Mouse (Mus musculus) limb, embryonic 13.5 days (tissue): Measurements from ENCODE around the gene Stx1b. TPM values are rescaled to one million over a fixed set of nuclear protein-coding genes. Genes with fewer than 3 reads are reported as not detected.
A peak's percentile ranks its signal among the peaks of the same experiment; 100 is the strongest.

Experiments
- ATAC-seq: fragments of 200-750 bp; cut with Nextera tagmentation; 2 replicates; pipeline ENCODE4 v1.8.0; 2017; ENCODE audit warnings: low read depth, moderate number of reproducible peaks, moderate TSS enrichment; ENCODE audit not compliant: low FRiP score
- H3K27ac ChIP-seq: fragments of 300-500 bp; sonication (generic); 2 replicates; pipeline ENCODE4 v1.5.1; 2015; ENCODE audit warnings: inconsistent platforms, mild to moderate bottlenecking, moderate library complexity
- H3K27me3 ChIP-seq: fragments of 300-500 bp; sonication (generic); 2 replicates; pipeline ENCODE4 v1.6.1; 2015; ENCODE audit warnings: mild to moderate bottlenecking, inconsistent platforms
- H3K36me3 ChIP-seq: fragments of 300-500 bp; sonication (generic); 2 replicates; pipeline ENCODE4 v1.6.1; 2015; ENCODE audit warnings: inconsistent platforms, mild to moderate bottlenecking, moderate library complexity
- H3K4me1 ChIP-seq: fragments of 300-500 bp; sonication (generic); 2 replicates; pipeline ENCODE4 v1.6.1; 2015; ENCODE audit warnings: inconsistent platforms
- H3K4me2 ChIP-seq: fragments of 300-500 bp; sonication (generic); replicated peaks from 2 replicates; pipeline ENCODE4 v1.6.1; 2015; ENCODE audit warnings: inconsistent platforms, mild to moderate bottlenecking, moderate library complexity
- H3K4me3 ChIP-seq: fragments of 300-500 bp; sonication (generic); 2 replicates; pipeline ENCODE4 v1.5.1; 2015; ENCODE audit warnings: moderate library complexity, mild to moderate bottlenecking, inconsistent platforms
- H3K9ac ChIP-seq: fragments of 300-500 bp; sonication (generic); 2 replicates; pipeline ENCODE4 v1.6.1; 2015; ENCODE audit warnings: mild to moderate bottlenecking, inconsistent platforms
- H3K9me3 ChIP-seq: fragments of 300-500 bp; sonication (generic); 2 replicates; pipeline ENCODE4 v1.6.1; 2016; ENCODE audit warnings: inconsistent platforms
- WGBS: fragments of 180-500 bp; shearing (Covaris S2); methylation state at CpG from one replicate; pipeline ENCODE4 v1.1.7; 2015; 5-methylcytosine and 5-hydroxymethylcytosine counted together
- polyA plus RNA-seq: library from polyadenylated mRNA; unstranded; fragments of >200 nt; fragmentation: Nextera tagmentation; extraction: Ambion mirVana; gene quantifications from 2 replicates; pipeline ENCODE4 v1.2.1, GENCODE M21; 2015

The Stx1b gene
- polyA plus RNA-seq, 1 experiment from 2014 or later, result 7.7 TPM

- no peak overlapping the region for H3K4me2 ChIP-seq
- H3K4me3 ChIP-seq, result no peak overlapping the region
- H3K36me3 ChIP-seq, result peaks cover 58% of the 10 kb centered on the region
- no peaks in the 10 kb centered on the region for H3K9me3 ChIP-seq
- no peak for ATAC-seq
- H3K27ac ChIP-seq, result no peak overlapping the region
- WGBS, result 89% methylated on average over 15 of the region's 15 CpGs
- H3K9ac ChIP-seq, result no peak overlapping the region
- H3K4me1 ChIP-seq, result 0 out of 2 replicates have a peak, but pooled peaks cover 6% of the 10 kb centered on the region
- H3K27me3 ChIP-seq, result no peaks in the 10 kb centered on the region
Measured at GRCm38 (mm10) chr7:127815116-127815665, 9.2 kb downstream of the Stx1b start.

DNA sequence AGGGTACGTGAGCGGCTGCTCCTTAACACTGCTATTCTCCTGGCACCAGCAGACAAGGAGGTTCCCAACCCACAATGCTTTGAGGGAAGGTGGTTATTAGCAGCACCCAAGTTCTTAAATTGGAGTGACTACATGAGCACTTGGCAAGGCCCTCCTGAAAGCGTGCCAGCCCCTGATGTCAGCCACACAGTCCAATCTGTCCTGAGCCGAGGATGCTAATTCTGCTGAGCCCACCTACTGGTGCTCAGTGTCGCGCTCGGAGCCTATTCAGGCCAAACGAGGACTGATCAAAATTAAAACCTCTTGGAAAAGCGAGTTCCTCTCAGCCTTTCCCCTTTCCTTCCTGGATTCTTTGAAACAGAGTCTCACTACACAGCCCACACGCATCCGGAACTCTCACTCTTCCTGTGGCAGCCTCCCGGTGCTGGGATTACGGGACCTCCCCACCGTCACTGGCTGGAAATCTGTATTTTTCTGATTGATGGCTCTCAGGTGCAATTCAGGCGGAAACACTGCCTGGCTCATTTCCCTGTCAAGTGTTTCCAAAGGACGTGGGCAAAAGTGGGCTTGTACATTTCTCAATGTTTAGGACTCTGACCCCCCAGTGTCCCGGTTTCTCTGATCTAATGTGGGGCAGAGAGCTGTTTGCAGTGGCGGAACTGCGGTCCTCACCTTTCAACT is 10.0 kb downstream of the Stx1b start:
- WGBS, result 80% methylated on average over 19 of the region's 19 CpGs
- H3K9me3 ChIP-seq, result no peaks in the 10 kb centered on the region
- H3K9ac ChIP-seq, result no peak overlapping the region
- H3K36me3 ChIP-seq, result peaks cover 66% of the 10 kb centered on the region
- no peak overlapping the region for H3K4me2 ChIP-seq
- no peak for ATAC-seq
- 0 out of 2 replicates have a peak, but pooled peaks cover 6% of the 10 kb centered on the region for H3K4me1 ChIP-seq
- no peaks in the 10 kb centered on the region for H3K27me3 ChIP-seq
- H3K4me3 ChIP-seq, result no peak overlapping the region
- no peak overlapping the region for H3K27ac ChIP-seq

DNA sequence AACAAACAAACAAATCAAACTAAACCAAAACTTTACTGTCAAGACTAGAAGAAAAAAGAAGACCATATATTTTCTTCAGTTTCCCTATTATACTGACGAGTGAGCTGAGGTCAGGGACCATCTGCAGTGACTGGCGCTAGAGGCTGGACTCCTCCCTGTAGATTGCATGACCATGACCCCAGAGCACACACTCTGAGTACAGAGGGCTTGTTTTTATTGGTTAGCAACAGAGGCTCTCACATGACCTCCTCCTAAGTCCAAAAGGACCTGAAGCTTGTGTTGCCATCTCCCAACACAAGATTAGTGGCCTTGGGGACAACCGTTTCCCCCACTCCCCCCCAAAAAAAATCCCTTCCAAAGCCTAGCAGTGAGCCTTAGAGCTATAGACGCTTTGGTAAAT is 10.5 kb downstream of the Stx1b start:
- no peaks in the 10 kb centered on the region for H3K27me3 ChIP-seq
- no peak overlapping the region for H3K27ac ChIP-seq
- no peak overlapping the region for H3K4me3 ChIP-seq
- 0 out of 2 replicates have a peak, but pooled peaks cover 6% of the 10 kb centered on the region for H3K4me1 ChIP-seq
- peaks cover 72% of the 10 kb centered on the region for H3K36me3 ChIP-seq
- 84% methylated on average over 4 of the region's 4 CpGs for WGBS
- no peaks in the 10 kb centered on the region for H3K9me3 ChIP-seq
- no peak overlapping the region for H3K4me2 ChIP-seq
- no peak overlapping the region for H3K9ac ChIP-seq
- no peak for ATAC-seq

GRCm38 (mm10) chr7:127812292-127812691 is 12.1 kb downstream of the Stx1b start:
- Histone ChIP-seq H3K9ac (no peak overlapping the region), H3K4me1 (0 out of 2 replicates have a peak, but pooled peaks cover 6% of the 10 kb centered on the region), H3K4me3 (no peak overlapping the region), H3K27ac (no peak overlapping the region), H3K4me2 (no peak overlapping the region), H3K27me3 (no peaks in the 10 kb centered on the region), H3K9me3 (no peaks in the 10 kb centered on the region), H3K36me3 (peaks cover 79% of the 10 kb centered on the region)
- 86% methylated on average over 3 of the region's 3 CpGs for WGBS
- ATAC-seq, result no peak

DNA sequence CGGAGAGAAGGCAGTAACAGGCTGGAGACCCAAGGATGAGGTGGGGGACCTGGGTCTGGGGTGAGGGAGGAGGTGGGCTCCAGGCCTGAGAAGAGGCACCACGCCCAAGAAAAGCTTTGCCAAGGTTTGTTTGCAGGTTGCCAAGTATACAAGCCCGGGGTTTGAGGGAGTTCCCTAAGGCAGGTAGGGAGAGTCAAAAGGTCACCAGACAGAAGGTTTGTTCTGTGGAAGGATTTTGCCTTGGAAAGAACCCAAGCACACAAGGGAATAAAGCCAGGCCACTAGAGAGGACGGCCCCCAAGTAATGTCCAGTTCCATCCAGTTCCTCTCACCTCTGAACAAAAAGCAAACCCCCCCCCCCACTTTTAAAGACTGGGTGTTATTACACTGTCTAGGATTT is 13.1 kb downstream of the Stx1b start:
- 82% methylated on average over 4 of the region's 4 CpGs for WGBS
- no peaks in the 10 kb centered on the region for H3K27me3 ChIP-seq
- no peak overlapping the region for H3K27ac ChIP-seq
- ATAC-seq, result no peak
- H3K36me3 ChIP-seq, result peaks cover 86% of the 10 kb centered on the region
- H3K9me3 ChIP-seq, result no peaks in the 10 kb centered on the region
- H3K4me1 ChIP-seq, result 0 out of 2 replicates have a peak, but pooled peaks cover 5% of the 10 kb centered on the region
- no peak overlapping the region for H3K9ac ChIP-seq
- H3K4me2 ChIP-seq, result no peak overlapping the region
- no peak overlapping the region for H3K4me3 ChIP-seq

DNA sequence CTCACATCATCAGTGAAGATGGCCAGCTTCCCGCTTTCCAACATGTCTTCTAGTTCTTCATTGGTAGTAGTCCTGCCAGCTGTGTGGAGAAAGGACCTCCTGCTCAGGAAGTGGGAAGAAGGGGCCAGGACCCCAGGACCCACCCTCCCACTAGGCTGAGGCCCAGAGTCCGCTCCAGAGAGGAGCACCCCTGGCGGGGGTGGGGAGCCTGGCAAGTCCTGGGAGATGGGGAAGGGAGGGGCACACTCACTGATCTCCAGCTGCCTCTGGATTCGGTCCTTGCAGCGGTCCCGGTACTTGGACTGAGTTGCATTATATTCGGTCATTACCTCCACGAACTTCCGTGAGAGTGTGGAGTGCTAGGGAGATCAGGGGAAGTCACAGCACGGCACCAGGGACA is 13.7 kb downstream of the Stx1b start:
- Histone ChIP-seq H3K4me2 (no peak overlapping the region), H3K9ac (no peak overlapping the region), H3K4me3 (no peak overlapping the region), H3K36me3 (peaks cover 89% of the 10 kb centered on the region), H3K9me3 (no peaks in the 10 kb centered on the region), H3K27me3 (no peaks in the 10 kb centered on the region), H3K27ac (no peak overlapping the region), H3K4me1 (no peaks in the 10 kb centered on the region)
- 72% methylated on average over 10 of the region's 10 CpGs for WGBS
- no peak for ATAC-seq

DNA sequence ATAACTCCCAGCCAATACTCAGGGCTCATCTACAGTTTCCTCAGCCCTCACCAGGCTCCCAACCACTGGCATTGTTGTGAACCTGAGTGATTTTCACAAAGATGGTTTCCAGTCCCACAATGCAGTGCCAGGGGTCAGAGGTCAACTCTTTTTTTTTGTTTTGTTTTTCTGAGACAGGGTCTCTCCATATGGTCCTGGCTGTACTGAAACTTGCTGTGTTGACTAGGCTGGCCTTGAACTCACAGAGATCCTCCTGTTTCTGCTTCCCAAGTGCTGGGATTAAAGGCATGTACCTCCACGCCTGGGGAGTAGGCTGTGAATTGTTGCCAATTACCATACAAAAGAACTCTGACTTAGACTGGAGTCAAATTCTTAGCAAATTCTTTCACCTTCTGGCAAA is 14.5 kb downstream of the Stx1b start:
- H3K9me3 ChIP-seq, result no peaks in the 10 kb centered on the region
- H3K27me3 ChIP-seq, result no peaks in the 10 kb centered on the region
- H3K4me2 ChIP-seq, result no peak overlapping the region
- peaks cover 89% of the 10 kb centered on the region for H3K36me3 ChIP-seq
- H3K4me3 ChIP-seq, result no peak overlapping the region
- H3K4me1 ChIP-seq, result no peaks in the 10 kb centered on the region
- no peak for ATAC-seq
- H3K9ac ChIP-seq, result no peak overlapping the region
- WGBS, result 94% methylated on average over 1 of the region's 1 CpGs
- H3K27ac ChIP-seq, result no peak overlapping the region

DNA sequence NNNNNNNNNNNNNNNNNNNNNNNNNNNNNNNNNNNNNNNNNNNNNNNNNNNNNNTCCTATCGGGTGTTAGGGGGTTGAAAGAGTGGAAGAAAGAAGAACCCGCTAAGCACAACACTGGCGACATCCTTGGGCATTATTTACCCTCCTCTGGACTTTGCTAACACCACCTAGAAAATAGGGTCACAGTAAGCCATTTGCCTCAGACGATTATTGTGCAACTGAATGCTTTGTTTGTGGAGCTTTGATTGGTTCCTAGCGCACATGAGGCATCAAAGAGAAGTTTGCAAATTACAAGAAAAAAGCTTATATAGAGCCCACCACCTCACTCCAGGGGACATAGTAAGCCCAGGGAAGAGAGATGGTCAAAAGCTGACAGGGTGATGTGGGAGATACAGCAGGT is 15.5 kb downstream of the Stx1b start:
- whole genome bisulfite sequencing, result 75% methylated on average over 5 of the region's 5 CpGs
- no peak for ATAC-seq
- Histone ChIP-seq H3K27me3 (no peaks in the 10 kb centered on the region), H3K9me3 (no peaks in the 10 kb centered on the region), H3K4me3 (no peak overlapping the region), H3K4me2 (no peak overlapping the region), H3K4me1 (no peaks in the 10 kb centered on the region), H3K36me3 (peaks cover 88% of the 10 kb centered on the region), H3K27ac (no peak overlapping the region), H3K9ac (no peak overlapping the region)

DNA sequence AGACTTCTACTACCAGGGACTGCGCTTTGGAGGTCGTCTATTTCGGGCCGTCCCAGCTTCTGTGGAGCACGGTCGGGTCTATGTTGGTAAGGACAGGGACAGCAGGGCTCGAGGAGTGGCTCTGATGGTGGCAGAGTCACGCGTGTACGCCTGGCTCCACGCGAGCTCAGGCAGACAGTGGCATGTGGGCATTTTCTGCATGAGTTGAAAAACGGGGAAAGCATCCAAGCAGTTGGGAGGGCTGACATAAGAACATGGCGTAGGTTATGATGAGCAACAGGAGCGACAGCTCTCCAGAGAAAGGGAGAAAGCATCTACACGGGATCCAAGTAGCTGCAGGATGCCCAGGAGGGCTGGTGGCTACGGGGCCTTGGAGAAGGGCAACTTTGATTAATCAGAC is 22.0 kb downstream of the Stx1b start:
- peaks cover 82% of the 10 kb centered on the region for H3K36me3 ChIP-seq
- WGBS, result 94% methylated on average over 17 of the region's 17 CpGs
- no peak for ATAC-seq

DNA sequence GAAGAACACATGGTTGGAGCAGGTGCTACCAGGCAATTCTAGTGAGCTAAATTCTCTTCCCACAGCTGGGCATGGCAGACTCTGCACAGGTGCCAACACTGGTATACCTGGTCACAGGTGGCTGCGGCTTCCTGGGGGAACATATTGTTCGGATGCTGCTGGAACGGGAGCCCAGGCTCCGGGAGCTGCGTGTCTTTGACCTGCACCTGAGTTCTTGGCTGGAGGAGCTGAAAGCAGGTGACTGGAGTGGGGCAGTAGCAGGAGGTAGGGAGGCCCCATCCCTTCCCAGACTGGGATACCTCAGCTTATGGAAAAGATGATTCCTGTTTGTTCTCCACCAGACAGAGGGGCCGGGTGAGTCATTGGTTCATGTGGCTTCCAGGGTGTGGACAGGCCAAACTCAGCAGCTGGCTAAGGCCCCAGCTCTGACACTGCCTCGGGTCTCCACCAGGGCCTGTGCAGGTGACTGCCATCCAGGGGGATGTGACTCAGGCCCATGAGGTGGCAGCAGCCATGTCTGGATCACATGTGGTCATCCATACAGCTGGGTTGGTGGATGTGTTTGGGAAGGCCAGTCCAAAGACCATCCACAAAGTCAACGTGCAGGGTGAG is 23.2 kb downstream of the Stx1b start:
- H3K27me3 ChIP-seq, result no peaks in the 10 kb centered on the region
- ATAC-seq, result no peak
- 86% methylated on average over 8 of the region's 8 CpGs for WGBS
- H3K4me3 ChIP-seq, result peak overlapping the region; percentile 20; the same call in 1 of the 2 replicates
- no peaks in the 10 kb centered on the region for H3K9me3 ChIP-seq
- H3K9ac ChIP-seq, result 0 out of 2 replicates have a peak overlapping the region, but pooled peaks have one; percentile 0
- peaks cover 86% of the 10 kb centered on the region for H3K36me3 ChIP-seq
- no peak overlapping the region for H3K27ac ChIP-seq
- H3K4me1 ChIP-seq, result peaks cover 16% of the 10 kb centered on the region; the same call in 1 of the 2 replicates
- H3K4me2 ChIP-seq, result peak overlapping the region; percentile 37

More for the DNA sequence above, 22.0 kb downstream of the Stx1b start:
- no peaks in the 10 kb centered on the region for H3K9me3 ChIP-seq
- no peak overlapping the region for H3K4me2 ChIP-seq
- H3K4me3 ChIP-seq, result no peak overlapping the region
- no peaks in the 10 kb centered on the region for H3K27me3 ChIP-seq
- no peak overlapping the region for H3K27ac ChIP-seq
- peaks cover 16% of the 10 kb centered on the region; the same call in 1 of the 2 replicates for H3K4me1 ChIP-seq
- no peak overlapping the region for H3K9ac ChIP-seq

- peak within 1 kb of the TSS; percentile 37 for H3K4me2 ChIP-seq
- H3K27ac ChIP-seq, result peak within 1 kb of the TSS; percentile 10; the same call in 1 of the 2 replicates
- H3K27me3 ChIP-seq, result no peaks in the 10 kb centered on the region
- 29% methylated on average over 6 of the region's 6 CpGs for WGBS
- peak; percentile 82 for ATAC-seq
- no peaks in the 10 kb centered on the region for H3K9me3 ChIP-seq
- H3K4me3 ChIP-seq, result peak within 1 kb of the TSS; percentile 20
- peaks cover 88% of the 10 kb centered on the region for H3K36me3 ChIP-seq
- H3K9ac ChIP-seq, result 0 out of 2 replicates have a peak within 1 kb of the TSS, but pooled peaks have one; percentile 0
- peaks cover 16% of the 10 kb centered on the region; the same call in 1 of the 2 replicates for H3K4me1 ChIP-seq
Measured at GRCm38 (mm10) chr7:127800435-127801009, 23.8 kb downstream of the Stx1b start, which contains the start of gene Hsd3b7. Gene Hsd3b7, plus strand, starts transcription at chr7:127800604.

DNA sequence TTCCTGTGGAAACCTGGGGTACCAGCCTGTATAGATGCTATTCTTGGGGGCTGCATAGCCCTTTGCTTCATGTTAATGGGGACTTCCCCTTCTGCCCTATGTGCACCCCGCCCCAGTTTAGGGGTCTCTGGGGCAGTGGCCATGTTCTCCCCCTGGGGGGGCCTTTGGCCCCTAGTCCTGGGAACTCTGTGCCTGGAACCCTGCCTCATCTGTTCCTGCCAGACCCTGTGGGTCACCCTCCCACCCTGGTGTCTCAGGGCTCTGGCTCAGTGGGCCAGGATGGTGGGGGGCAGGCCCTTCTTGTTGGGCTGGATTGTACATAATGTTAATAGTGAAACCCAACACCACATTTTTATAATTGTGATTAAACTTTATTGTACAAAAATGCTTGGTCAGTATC is 24.6 kb downstream of the Stx1b start:
- Histone ChIP-seq H3K27ac (peak overlapping the region; percentile 10; the same call in 1 of the 2 replicates), H3K4me2 (no peak overlapping the region), H3K36me3 (peaks cover 90% of the 10 kb centered on the region), H3K4me3 (no peak overlapping the region), H3K4me1 (peaks cover 16% of the 10 kb centered on the region; the same call in 1 of the 2 replicates), H3K9ac (no peak overlapping the region), H3K27me3 (no peaks in the 10 kb centered on the region), H3K9me3 (no peaks in the 10 kb centered on the region)
- ATAC-seq, result no peak
- WGBS, result 87% methylated on average over 1 of the region's 1 CpGs
